In genomic region chr11:104590148-104590547, GRCm38 (mm10) we compare ENCODE assay signal across 8 mouse cellular contexts. TPM values are rescaled to one million over a fixed set of nuclear protein-coding genes. Genes with fewer than 3 reads are reported as not detected.
A peak's percentile ranks its signal among the peaks of the same experiment; 100 is the strongest.
DNase-seq lines count a peak whose midpoint lies in the region; ATAC-seq and TF ChIP-seq lines count a peak whose summit lies in the region.

No protein-coding gene starts in this region.

- no peaks in the 10 kb centered on the region for H3K27me3 ChIP-seq in intestine, embryonic 16.5 days (replicated peaks; ENCODE audit: control insufficient read depth, insufficient read depth, low read length)
- H3K27me3 ChIP-seq in spleen, adult 2 months (ENCODE audit: control insufficient read depth, insufficient read depth, low read length) = no peaks in the 10 kb centered on the region

- TF ChIP-seq POLR2A in spleen, adult 2 months (IDR thresholded peaks at IDR 0.05; ENCODE audit: low read depth, low read length) = no peak

- intact Hi-C loops in gastrocnemius, postnatal 36 days (cut with DNase I) = loop anchor here (10.0 kb wide), 2 partner anchors 175 to 535 kb away; partner anchors contain the start of gene Mettl2
- intact Hi-C loops in left cerebral cortex, postnatal 14 days (cut with DNase I) = loop anchor here (2.0 to 10.0 kb wide), 3 partner anchors 179 to 532 kb away; no protein-coding TSS in a partner anchor

- no peaks in the 10 kb centered on the region; the same call in 1 of the 2 replicates for H3K9me3 ChIP-seq in intestine, embryonic 16.5 days (ENCODE audit: control insufficient read depth, low read length)

- H3K36me3 ChIP-seq in intestine, embryonic 16.5 days (ENCODE audit: control insufficient read depth, insufficient read depth, low read length) = no peaks in the 10 kb centered on the region
- H3K36me3 ChIP-seq in spleen, adult 2 months (ENCODE audit: control insufficient read depth, insufficient read depth, low read length) = no peaks in the 10 kb centered on the region

- WGBS in intestine, embryonic 16.5 days = 0% methylated on average over 8 of the region's 8 CpGs
- WGBS in spleen, adult 2 months = 2% methylated on average over 8 of the region's 8 CpGs

- H3K27ac ChIP-seq in intestine, embryonic 16.5 days (ENCODE audit: low read length) = no peak overlapping the region
- no peak overlapping the region for H3K27ac ChIP-seq in spleen, adult 2 months (ENCODE audit: insufficient read depth, low read length)

- 0 out of 2 replicates have a peak, but pooled peaks cover 3% of the 10 kb centered on the region for H3K4me1 ChIP-seq in intestine, embryonic 16.5 days (ENCODE audit: control insufficient read depth, insufficient read depth, low read length)
- no peaks in the 10 kb centered on the region; the same call in 1 of the 2 replicates for H3K4me1 ChIP-seq in spleen, adult 2 months (ENCODE audit: control insufficient read depth, insufficient read depth, insufficient read length)

- ATAC-seq in intestine, embryonic 16.5 days = peak; percentile 89

- no peak overlapping the region for H3K4me2 ChIP-seq in intestine, embryonic 16.5 days (ENCODE audit: low read depth, low read length)

- H3K4me3 ChIP-seq in intestine, embryonic 16.5 days (ENCODE audit: low read length) = no peak overlapping the region
- no peak overlapping the region for H3K4me3 ChIP-seq in spleen, adult 2 months (ENCODE audit: extremely low read depth, insufficient read depth, insufficient read length)

- TF ChIP-seq CTCF in spleen, adult 2 months (IDR thresholded peaks at IDR 0.05; ENCODE audit: extremely low read depth, insufficient read depth, insufficient read length, insufficient replicate concordance) = peak; percentile 72; the same call in 1 of the 2 replicates

- DNase-seq in 3T3-L1 (ENCODE audit: low read depth, low spot score) = peak; percentile 95
- DNase-seq in adrenal gland, adult (ENCODE audit: inconsistent age in 2 of 2, low spot score in 1 of 2) = peak; percentile 75 to 93
- DNase-seq in embryo, embryonic 10 days (ENCODE audit: low spot score) = peak; percentile 95
- DNase-seq in gastrocnemius, postnatal 36 days = peak; percentile 34 to 55
- peak; percentile 91 for DNase-seq in left cerebral cortex, postnatal 14 days (ENCODE audit: low spot score in 2 of 2)
- peak; percentile 88 for DNase-seq in mesoderm, embryonic 11.5 days (ENCODE audit: low read depth, low spot score)
- DNase-seq in spleen, adult 2 months (ENCODE audit: low read depth in 1 of 2, low spot score in 2 of 2) = peak; percentile 72 to 80

- H3K9ac ChIP-seq in intestine, embryonic 16.5 days (ENCODE audit: low read depth, low read length) = no peak overlapping the region

RNA-seq across cellular contexts. Expression of gene Itgb3, which starts 17.7 kb away (rescaled TPM):
- total RNA-seq in gastrocnemius, postnatal 36 days (2021) = under 1 TPM; 0.66 to 0.76 TPM
- 4.9 and 5.5 TPM in 2 replicates for polyA plus RNA-seq in intestine, embryonic 16.5 days (2015; fragmentation: Nextera tagmentation; extraction: Ambion mirVana)
- 1 to 10 TPM; 4.3 to 4.5 TPM for total RNA-seq in left cerebral cortex, postnatal 14 days (2021)
- 25.6 and 29.1 TPM in 2 replicates for polyA plus RNA-seq in spleen, adult 2 months (2012; rRNA removed)

RNA-seq across cellular contexts. Expression of gene Myl4, which starts 39.7 kb away (rescaled TPM):
- total RNA-seq in gastrocnemius, postnatal 36 days (2021) = 1 to 10 TPM; 5.5 to 6.4 TPM
- 4.7 and 6.3 TPM in 2 replicates for polyA plus RNA-seq in intestine, embryonic 16.5 days (2015; fragmentation: Nextera tagmentation; extraction: Ambion mirVana)
- total RNA-seq in left cerebral cortex, postnatal 14 days (2021) = 10 to 100 TPM; 22.9 to 27.2 TPM
- 10.5 and 12.0 TPM in 2 replicates for polyA plus RNA-seq in spleen, adult 2 months (2012; rRNA removed)

RNA-seq across cellular contexts. Expression of gene Cdc27, which starts 39.7 kb away (rescaled TPM):
- 10 to 100 TPM; 24.9 to 25.2 TPM for total RNA-seq in gastrocnemius, postnatal 36 days (2021)
- polyA plus RNA-seq in intestine, embryonic 16.5 days (2015; fragmentation: Nextera tagmentation; extraction: Ambion mirVana) = 20.5 and 24.4 TPM in 2 replicates
- total RNA-seq in left cerebral cortex, postnatal 14 days (2021) = 10 to 100 TPM; 59.6 to 67.6 TPM
- 3.2 and 3.4 TPM in 2 replicates for polyA plus RNA-seq in spleen, adult 2 months (2012; rRNA removed)

Comparison
In these comparisons a context has a peak if more than half of its experiments do, and no peak if none do; other contexts are left out.
1. DNase-seq: peak in every context shown above with its lines; median percentile 95 in 3T3-L1; 95 in embryo, embryonic 10 days; 91 in left cerebral cortex, postnatal 14 days; 88 in mesoderm, embryonic 11.5 days; 84 in adrenal gland, adult; 76 in spleen, adult 2 months; 44 in gastrocnemius, postnatal 36 days.